Mouse (Mus musculus) 3T3-L1 (cell line): ENCODE data around the gene Mef2d.

Experiments used
- DNase-seq: peaks from one replicate; pipeline ENCODE4 v3.0.0-alpha.2; 2015; ENCODE audit warnings: low read depth, low spot score

Mef2d gene

GRCm38 (mm10) chr3:88181374-88181773, 39.2 kb downstream of the Mef2d start:
- no peak for DNase-seq

- peak; percentile 54 for DNase-seq
These were observed 44.3 kb downstream of the Mef2d start for GRCm38 (mm10) chr3:88186424-88186823.

GRCm38 (mm10) chr3:88191146-88191545, 49.0 kb downstream of the Mef2d start:
- peak; percentile 66 for DNase-seq

- peak; percentile 80 for DNase-seq
These were observed 49.8 kb downstream of the Mef2d start for GRCm38 (mm10) chr3:88191820-88192616.

GRCm38 (mm10) chr3:88197741-88198504, 55.8 kb downstream of the Mef2d start:
- DNase-seq, result no peak

GRCm38 (mm10) chr3:88198505-88199020, 56.4 kb downstream of the Mef2d start:
- no peak for DNase-seq

- DNase-seq, result no peak
These were observed 57.5 kb downstream of the Mef2d start for GRCm38 (mm10) chr3:88199541-88200110.

GRCm38 (mm10) chr3:88200161-88200971, 58.2 kb downstream of the Mef2d start:
- no peak for DNase-seq

- DNase-seq, result no peak
These were observed 58.8 kb downstream of the Mef2d start for GRCm38 (mm10) chr3:88200972-88201330.

GRCm38 (mm10) chr3:88201640-88202039, 59.5 kb downstream of the Mef2d start:
- DNase-seq, result no peak

GRCm38 (mm10) chr3:88202986-88203385, 60.8 kb downstream of the Mef2d start:
- DNase-seq, result no peak

GRCm38 (mm10) chr3:88203456-88203855, 61.3 kb downstream of the Mef2d start:
- DNase-seq, result no peak

GRCm38 (mm10) chr3:88203999-88204700, 62.0 kb downstream of the Mef2d start:
- no peak for DNase-seq

- DNase-seq, result no peak
These were observed 62.6 kb downstream of the Mef2d start for GRCm38 (mm10) chr3:88204751-88205150.

- no peak for DNase-seq
These were observed 63.0 kb downstream of the Mef2d start for GRCm38 (mm10) chr3:88205176-88205562.

- no peak for DNase-seq
These were observed 63.7 kb downstream of the Mef2d start for GRCm38 (mm10) chr3:88205563-88206491.

GRCm38 (mm10) chr3:88206500-88206899, 64.3 kb downstream of the Mef2d start:
- no peak for DNase-seq

GRCm38 (mm10) chr3:88206901-88207371, 64.8 kb downstream of the Mef2d start:
- DNase-seq, result no peak

GRCm38 (mm10) chr3:88207451-88208100, 65.4 kb downstream of the Mef2d start:
- DNase-seq, result no peak
